Mouse (Mus musculus): ENCODE data around the gene Zdhhc6. TPM values are rescaled to one million over a fixed set of nuclear protein-coding genes. Genes with fewer than 3 reads are reported as not detected.
A peak's percentile ranks its signal among the peaks of the same experiment; 100 is the strongest.

Zdhhc6 gene
- polyA plus RNA-seq, 1 experiment: 3.6 TPM

GRCm38 (mm10) chr19:55265269-55265668 is 50.6 kb downstream of the Zdhhc6 start:
- 78% methylated on average over 3 of the region's 3 CpGs for WGBS
- Histone ChIP-seq H3K27ac (ENCODE audit: insufficient read depth, low read depth, low read length) (no peak overlapping the region), H3K4me1 (ENCODE audit: control insufficient read depth, insufficient read depth, insufficient read length, low read length) (peaks cover 22% of the 10 kb centered on the region), H3K36me3 (ENCODE audit: control insufficient read depth, insufficient read depth, low read length) (peaks cover 36% of the 10 kb centered on the region), H3K4me3 (ENCODE audit: low read depth, low read length) (no peak overlapping the region), H3K27me3 (ENCODE audit: control insufficient read depth, insufficient read depth, low read length) (no peaks in the 10 kb centered on the region)
- TF ChIP-seq CTCF (IDR thresholded peaks at IDR 0.05; ENCODE audit: extremely low read depth, insufficient read length, insufficient replicate concordance, low read depth, low read length) (no peak), POLR2A (IDR thresholded peaks at IDR 0.05; ENCODE audit: low read depth, low read length) (no peak)

GRCm38 (mm10) chr19:55260389-55261184 is 55.2 kb downstream of the Zdhhc6 start:
- Histone ChIP-seq H3K4me3 (ENCODE audit: low read depth, low read length) (peak overlapping the region; percentile 23), H3K4me1 (ENCODE audit: control insufficient read depth, insufficient read depth, insufficient read length, low read length) (peaks cover 23% of the 10 kb centered on the region), H3K27me3 (ENCODE audit: control insufficient read depth, insufficient read depth, low read length) (no peaks in the 10 kb centered on the region), H3K36me3 (ENCODE audit: control insufficient read depth, insufficient read depth, low read length) (peaks cover 20% of the 10 kb centered on the region; the same call in 1 of the 2 replicates), H3K27ac (ENCODE audit: insufficient read depth, low read depth, low read length) (peak overlapping the region; percentile 6; the same call in 1 of the 2 replicates)
- TF ChIP-seq CTCF (IDR thresholded peaks at IDR 0.05; ENCODE audit: extremely low read depth, insufficient read length, insufficient replicate concordance, low read depth, low read length) (no peak), POLR2A (IDR thresholded peaks at IDR 0.05; ENCODE audit: low read depth, low read length) (no peak)
- 36% methylated on average over 12 of the region's 12 CpGs for WGBS

GRCm38 (mm10) chr19:55258514-55258913 is 57.3 kb downstream of the Zdhhc6 start:
- Histone ChIP-seq H3K4me3 (ENCODE audit: low read depth, low read length) (peak overlapping the region; percentile 23; the same call in 1 of the 2 replicates), H3K4me1 (ENCODE audit: control insufficient read depth, insufficient read depth, insufficient read length, low read length) (peaks cover 19% of the 10 kb centered on the region), H3K27me3 (ENCODE audit: control insufficient read depth, insufficient read depth, low read length) (no peaks in the 10 kb centered on the region), H3K36me3 (ENCODE audit: control insufficient read depth, insufficient read depth, low read length) (peaks cover 25% of the 10 kb centered on the region; the same call in 1 of the 2 replicates), H3K27ac (ENCODE audit: insufficient read depth, low read depth, low read length) (peak overlapping the region; percentile 97)
- 46% methylated on average over 5 of the region's 5 CpGs for WGBS
- TF ChIP-seq CTCF (IDR thresholded peaks at IDR 0.05; ENCODE audit: extremely low read depth, insufficient read length, insufficient replicate concordance, low read depth, low read length) (no peak), POLR2A (IDR thresholded peaks at IDR 0.05; ENCODE audit: low read depth, low read length) (no peak)

- Histone ChIP-seq H3K27me3 (ENCODE audit: control insufficient read depth, insufficient read depth, low read length) (no peaks in the 10 kb centered on the region), H3K4me1 (ENCODE audit: control insufficient read depth, insufficient read depth, insufficient read length, low read length) (peaks cover 19% of the 10 kb centered on the region; the same call in 1 of the 2 replicates), H3K27ac (ENCODE audit: insufficient read depth, low read depth, low read length) (peak overlapping the region; percentile 97), H3K36me3 (ENCODE audit: control insufficient read depth, insufficient read depth, low read length) (peaks cover 25% of the 10 kb centered on the region; the same call in 1 of the 2 replicates), H3K4me3 (ENCODE audit: low read depth, low read length) (no peak overlapping the region)
- 28% methylated on average over 5 of the region's 5 CpGs for WGBS
- TF ChIP-seq POLR2A (IDR thresholded peaks at IDR 0.05; ENCODE audit: low read depth, low read length): peak; percentile 21; the same call in 1 of the 2 replicates
- no peak for TF ChIP-seq CTCF (IDR thresholded peaks at IDR 0.05; ENCODE audit: extremely low read depth, insufficient read length, insufficient replicate concordance, low read depth, low read length)
These were observed 58.0 kb downstream of the Zdhhc6 start for GRCm38 (mm10) chr19:55257656-55258375.

GRCm38 (mm10) chr19:55256156-55256555 is 59.7 kb downstream of the Zdhhc6 start:
- Histone ChIP-seq H3K36me3 (ENCODE audit: control insufficient read depth, insufficient read depth, low read length) (peaks cover 19% of the 10 kb centered on the region; the same call in 1 of the 2 replicates), H3K27ac (ENCODE audit: insufficient read depth, low read depth, low read length) (peak overlapping the region; percentile 80), H3K4me1 (ENCODE audit: control insufficient read depth, insufficient read depth, insufficient read length, low read length) (peaks cover 20% of the 10 kb centered on the region; the same call in 1 of the 2 replicates), H3K4me3 (ENCODE audit: low read depth, low read length) (peak overlapping the region; percentile 28; the same call in 1 of the 2 replicates), H3K27me3 (ENCODE audit: control insufficient read depth, insufficient read depth, low read length) (no peaks in the 10 kb centered on the region)
- no peak for TF ChIP-seq CTCF (IDR thresholded peaks at IDR 0.05; ENCODE audit: extremely low read depth, insufficient read length, insufficient replicate concordance, low read depth, low read length)
- 76% methylated on average over 9 of the region's 9 CpGs for WGBS

GRCm38 (mm10) chr19:55254513-55255016 is 61.3 kb downstream of the Zdhhc6 start:
- WGBS: 10% methylated on average over 5 of the region's 5 CpGs
- H3K27ac ChIP-seq (ENCODE audit: insufficient read depth, low read depth, low read length): peak overlapping the region; percentile 24; the same call in 1 of the 2 replicates
- no peaks in the 10 kb centered on the region for H3K27me3 ChIP-seq (ENCODE audit: control insufficient read depth, insufficient read depth, low read length)
- peak overlapping the region; percentile 96; the same call in 1 of the 2 replicates for H3K4me3 ChIP-seq (ENCODE audit: low read depth, low read length)
- H3K4me1 ChIP-seq (ENCODE audit: control insufficient read depth, insufficient read depth, insufficient read length, low read length): peaks cover 14% of the 10 kb centered on the region; the same call in 1 of the 2 replicates
- TF ChIP-seq CTCF (IDR thresholded peaks at IDR 0.05; ENCODE audit: extremely low read depth, insufficient read length, insufficient replicate concordance, low read depth, low read length) (no peak), POLR2A (IDR thresholded peaks at IDR 0.05; ENCODE audit: low read depth, low read length) (no peak)
- H3K36me3 ChIP-seq (ENCODE audit: control insufficient read depth, insufficient read depth, low read length): peaks cover 14% of the 10 kb centered on the region; the same call in 1 of the 2 replicates
